Mouse (Mus musculus) lung, postnatal 0 days (tissue): ENCODE results near the gene Gm10282.

Source experiments
- CTCF ChIP-seq: IDR thresholded peaks from 2 replicates; pipeline ENCODE4 v1.5.1; 2016; ENCODE audit warnings: antibody characterized with exemption, mild to moderate bottlenecking
- EP300 ChIP-seq: IDR thresholded peaks from 2 replicates; pipeline ENCODE4 v1.6.1; 2016; ENCODE audit warnings: antibody characterized with exemption, mild to moderate bottlenecking, control low read depth

DNA sequence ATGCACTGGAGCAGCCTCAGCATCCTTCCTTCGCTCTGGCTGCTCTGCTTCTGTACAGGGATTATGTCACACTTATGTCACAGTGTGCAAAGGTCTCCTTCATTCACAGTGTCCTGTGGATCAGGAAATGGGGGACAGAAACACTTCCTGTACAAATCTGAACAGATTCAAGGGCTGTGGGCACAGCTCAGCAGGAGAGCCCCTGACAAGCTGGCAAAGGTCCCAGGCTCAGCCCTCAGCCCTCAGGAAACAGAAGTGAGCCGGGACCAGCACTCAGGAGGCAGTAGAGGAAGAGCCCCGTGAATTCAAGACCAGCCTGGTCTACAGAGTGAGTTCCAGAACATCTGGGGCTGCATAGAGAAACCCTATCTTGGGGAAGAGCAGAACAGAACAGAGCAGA lies 23.4 kb downstream of the Gm10282 start:
- TF ChIP-seq CTCF, result no peak
- peak; percentile 87 for TF ChIP-seq EP300
